Mouse (Mus musculus) hindbrain, embryonic 14.5 days (tissue): Measurements from ENCODE around the gene Ushbp1. TPM values are rescaled to one million over a fixed set of nuclear protein-coding genes. Genes with fewer than 3 reads are reported as not detected.
A peak's percentile ranks its signal among the peaks of the same experiment; 100 is the strongest.
"Not testable (repeated sequence)": the region's sequence is repeated elsewhere in the genome, so short reads cannot be mapped to it uniquely, and the experiment has no call there.

Source experiments
- ATAC-seq: fragments of 200-750 bp; cut with Nextera tagmentation; 2 replicates; pipeline ENCODE4 v1.8.0; 2017; ENCODE audit warnings: moderate number of reproducible peaks, mild to moderate bottlenecking, moderate TSS enrichment, moderate library complexity; ENCODE audit not compliant: low FRiP score
- DNase-seq: peaks from one replicate; pipeline ENCODE4 v3.0.0-alpha.2; 2015; ENCODE audit warnings: low spot score
- H3K27ac ChIP-seq: fragments of 300-500 bp; sonication (generic); 2 replicates; pipeline ENCODE4 v1.5.1; 2014; ENCODE audit warnings: mild to moderate bottlenecking, moderate library complexity
- H3K27me3 ChIP-seq: fragments of 300-500 bp; sonication (generic); 2 replicates; pipeline ENCODE4 v1.6.1; 2014; ENCODE audit warnings: mild to moderate bottlenecking, low read length, mixed read lengths; ENCODE audit not compliant: control insufficient read depth, insufficient read depth
- H3K36me3 ChIP-seq: fragments of 300-500 bp; sonication (generic); replicated peaks from 2 replicates; pipeline ENCODE4 v1.6.1; 2014; ENCODE audit not compliant: control insufficient read depth, insufficient read depth
- H3K4me1 ChIP-seq: fragments of 300-500 bp; sonication (generic); replicated peaks from 2 replicates; pipeline ENCODE4 v1.6.1; 2014; ENCODE audit warnings: antibody characterized with exemption, low read length, mixed read lengths; ENCODE audit not compliant: control insufficient read depth, insufficient read depth
- H3K4me2 ChIP-seq: fragments of 300-500 bp; sonication (generic); replicated peaks from 2 replicates; pipeline ENCODE4 v1.6.1; 2014; ENCODE audit warnings: mild to moderate bottlenecking, moderate library complexity
- H3K4me3 ChIP-seq: fragments of 300-500 bp; sonication (generic); replicated peaks from 2 replicates; pipeline ENCODE4 v1.5.1; 2014; ENCODE audit warnings: mild to moderate bottlenecking, low read length
- H3K9ac ChIP-seq: fragments of 300-500 bp; sonication (generic); 2 replicates; pipeline ENCODE4 v1.6.1; 2014
- H3K9me3 ChIP-seq: fragments of 300-500 bp; sonication (generic); 2 replicates; pipeline ENCODE4 v1.6.1; 2016; ENCODE audit warnings: low read length; ENCODE audit not compliant: control insufficient read depth
- WGBS: fragments of 180-500 bp; shearing (Covaris S2); extraction: QIAGEN DNeasy Blood & Tissue Kit; methylation state at CpG from one replicate; pipeline ENCODE4 v1.1.7; 2014; 5-methylcytosine and 5-hydroxymethylcytosine counted together
- polyA plus RNA-seq: library from polyadenylated mRNA; unstranded; fragments of >200 nt; fragmentation: Nextera tagmentation; extraction: Ambion mirVana; gene quantifications from 2 replicates; pipeline ENCODE4 v1.2.1, GENCODE M21; 2014

The Ushbp1 gene
- polyA plus RNA-seq, result 4.7 and 6.0 TPM in 2 replicates

GRCm38 (mm10) chr8:71395629-71396028, at the start of gene Ushbp1:
TSS of gene Ushbp1 (minus strand) at chr8:71395802.
- no peak for ATAC-seq
- H3K27ac ChIP-seq, result peak within 1 kb of the TSS; percentile 58
- 84% methylated on average over 9 of the region's 9 CpGs for WGBS
- peak within 1 kb of the TSS; percentile 81 for H3K4me2 ChIP-seq
- peak within 1 kb of the TSS; percentile 68 for H3K4me3 ChIP-seq
- H3K4me1 ChIP-seq, result peaks cover 11% of the 10 kb centered on the region; the same call in 1 of the 2 replicates
- no peaks in the 10 kb centered on the region for H3K27me3 ChIP-seq
- H3K9me3 ChIP-seq, result no peaks in the 10 kb centered on the region
- H3K9ac ChIP-seq, result no peak within 1 kb of the TSS; the same call in 1 of the 2 replicates
- no peak for DNase-seq
- peaks cover 16% of the 10 kb centered on the region for H3K36me3 ChIP-seq

GRCm38 (mm10) chr8:71445096-71445495, 49.5 kb upstream of the Ushbp1 start:
- no peak overlapping the region for H3K9ac ChIP-seq
- no peaks in the 10 kb centered on the region for H3K36me3 ChIP-seq
- no peaks in the 10 kb centered on the region for H3K4me1 ChIP-seq
- 91% methylated on average over 7 of the region's 7 CpGs for WGBS
- H3K9me3 ChIP-seq, result no peaks in the 10 kb centered on the region
- H3K4me3 ChIP-seq, result no peak overlapping the region
- H3K27me3 ChIP-seq, result peaks cover 6% of the 10 kb centered on the region; the same call in 1 of the 2 replicates
- no peak for ATAC-seq
- no peak for DNase-seq
- H3K27ac ChIP-seq, result no peak overlapping the region
- no peak overlapping the region for H3K4me2 ChIP-seq

DNA sequence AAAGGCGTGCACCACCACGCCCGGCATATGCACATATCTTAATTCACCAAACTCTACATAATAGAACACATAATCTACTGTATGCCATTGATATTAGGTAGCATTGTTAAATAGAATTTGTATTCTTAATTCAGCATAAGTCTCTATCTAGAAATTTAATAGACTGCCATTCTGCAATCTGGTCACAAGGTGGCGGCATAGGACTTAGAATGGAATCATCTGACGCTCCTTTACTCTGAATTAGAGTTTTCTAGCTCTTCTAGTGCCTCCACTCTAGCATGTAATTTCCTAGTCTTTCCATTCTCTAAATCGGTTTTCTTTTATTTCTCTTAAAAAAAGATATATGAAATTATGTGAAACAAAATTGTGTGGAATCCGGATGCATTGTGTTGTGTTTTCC, 45.8 kb upstream of the Ushbp1 start:
- no peaks in the 10 kb centered on the region for H3K4me1 ChIP-seq
- no peak for ATAC-seq
- H3K27ac ChIP-seq, result no peak overlapping the region
- H3K9ac ChIP-seq, result no peak overlapping the region
- H3K4me2 ChIP-seq, result no peak overlapping the region
- no peak overlapping the region for H3K4me3 ChIP-seq
- H3K36me3 ChIP-seq, result no peaks in the 10 kb centered on the region
- no peaks in the 10 kb centered on the region for H3K9me3 ChIP-seq
- peak; percentile 90 for DNase-seq
- 2% methylated on average over 7 of the region's 7 CpGs for WGBS
- H3K27me3 ChIP-seq, result peaks cover 6% of the 10 kb centered on the region; the same call in 1 of the 2 replicates

DNA sequence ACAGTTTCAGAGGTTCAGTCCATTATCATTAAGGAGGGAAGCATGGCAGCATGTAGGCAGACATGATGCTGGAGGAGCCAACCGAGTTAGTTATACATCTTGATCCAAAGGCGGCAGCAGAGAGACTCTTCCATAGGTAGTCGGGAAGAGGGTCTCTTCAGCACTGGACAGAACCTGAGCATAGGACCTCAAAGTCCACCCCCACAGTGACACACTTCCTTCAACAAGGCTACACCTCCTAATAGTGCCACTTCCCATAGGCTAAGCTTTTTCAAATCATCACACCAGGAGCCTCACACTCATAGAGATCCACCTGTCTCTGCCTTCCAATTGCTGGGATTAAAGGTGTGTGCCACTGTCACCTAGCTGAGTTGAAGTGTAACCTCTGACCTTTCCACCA, 41.4 kb upstream of the Ushbp1 start:
- WGBS, result 53% methylated on average over 3 of the region's 3 CpGs
- peaks cover 3% of the 10 kb centered on the region; the same call in 1 of the 2 replicates for H3K27me3 ChIP-seq
- no peak overlapping the region for H3K4me2 ChIP-seq
- DNase-seq (no peak), ATAC-seq (no peak)
- no peaks in the 10 kb centered on the region for H3K4me1 ChIP-seq
- H3K4me3 ChIP-seq, result no peak overlapping the region
- 0 out of 2 replicates have a peak, but pooled peaks cover 4% of the 10 kb centered on the region for H3K9me3 ChIP-seq
- H3K36me3 ChIP-seq, result no peaks in the 10 kb centered on the region
- no peak overlapping the region for H3K27ac ChIP-seq
- H3K9ac ChIP-seq, result no peak overlapping the region

- not testable (repeated sequence) for H3K9ac ChIP-seq, DNase-seq, H3K9me3 ChIP-seq, H3K4me2 ChIP-seq, H3K36me3 ChIP-seq, H3K27me3 ChIP-seq, ATAC-seq, H3K4me3 ChIP-seq, H3K4me1 ChIP-seq, H3K27ac ChIP-seq
- 88% methylated on average over 1 of the region's 1 CpGs for WGBS
These were observed 37.3 kb upstream of the Ushbp1 start for GRCm38 (mm10) chr8:71432935-71433334.

- Histone ChIP-seq H3K27ac (no peak overlapping the region), H3K4me3 (no peak overlapping the region), H3K36me3 (no peaks in the 10 kb centered on the region), H3K4me2 (no peak overlapping the region), H3K9ac (no peak overlapping the region), H3K4me1 (no peaks in the 10 kb centered on the region), H3K27me3 (no peaks in the 10 kb centered on the region), H3K9me3 (peaks cover 4% of the 10 kb centered on the region; the same call in 1 of the 2 replicates)
- DNase-seq (no peak), ATAC-seq (no peak)
These were observed 26.5 kb upstream of the Ushbp1 start for GRCm38 (mm10) chr8:71422121-71422520.

DNA sequence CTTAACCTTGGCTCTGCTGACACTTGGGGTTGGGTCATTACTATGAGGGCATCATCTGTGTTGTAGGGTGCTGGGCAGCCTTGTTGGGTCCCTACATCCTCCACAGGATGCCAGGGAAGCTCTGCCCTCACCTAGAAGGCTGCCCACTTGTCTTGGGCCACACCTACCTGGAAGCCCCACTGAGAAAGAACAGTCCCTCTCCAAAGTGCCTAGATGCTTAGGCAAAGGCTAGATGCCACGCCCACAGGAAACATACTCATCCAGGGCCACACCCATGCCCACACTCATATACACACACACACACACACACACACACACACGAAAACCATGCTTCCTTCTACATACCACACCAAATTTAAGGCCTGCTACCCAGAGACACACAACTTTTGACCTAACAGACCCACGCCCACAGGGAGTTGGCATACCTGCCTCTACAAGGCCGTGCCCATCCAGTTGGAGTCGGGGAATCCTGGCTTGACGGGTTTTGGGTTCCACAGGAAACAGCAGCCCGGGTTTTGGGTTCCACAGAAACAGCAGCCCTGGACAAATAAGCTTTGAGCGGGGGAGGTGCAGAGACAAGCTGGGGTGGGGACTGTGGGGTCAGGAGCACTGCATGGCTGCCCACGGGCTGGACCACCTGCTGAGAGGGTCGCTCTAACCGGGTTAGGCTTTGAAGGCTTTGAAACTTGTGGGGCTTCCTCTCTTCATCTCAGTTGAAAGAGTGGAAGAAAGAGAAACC, 16.1 kb upstream of the Ushbp1 start:
- no peak overlapping the region for H3K4me2 ChIP-seq
- H3K4me3 ChIP-seq, result no peak overlapping the region
- no peaks in the 10 kb centered on the region for H3K27me3 ChIP-seq
- H3K4me1 ChIP-seq, result 0 out of 2 replicates have a peak, but pooled peaks cover 3% of the 10 kb centered on the region
- H3K27ac ChIP-seq, result no peak overlapping the region
- H3K9me3 ChIP-seq, result no peaks in the 10 kb centered on the region
- WGBS, result 46% methylated on average over 11 of the region's 11 CpGs
- DNase-seq, result no peak
- H3K9ac ChIP-seq, result no peak overlapping the region
- no peaks in the 10 kb centered on the region for H3K36me3 ChIP-seq
- ATAC-seq, result no peak

DNA sequence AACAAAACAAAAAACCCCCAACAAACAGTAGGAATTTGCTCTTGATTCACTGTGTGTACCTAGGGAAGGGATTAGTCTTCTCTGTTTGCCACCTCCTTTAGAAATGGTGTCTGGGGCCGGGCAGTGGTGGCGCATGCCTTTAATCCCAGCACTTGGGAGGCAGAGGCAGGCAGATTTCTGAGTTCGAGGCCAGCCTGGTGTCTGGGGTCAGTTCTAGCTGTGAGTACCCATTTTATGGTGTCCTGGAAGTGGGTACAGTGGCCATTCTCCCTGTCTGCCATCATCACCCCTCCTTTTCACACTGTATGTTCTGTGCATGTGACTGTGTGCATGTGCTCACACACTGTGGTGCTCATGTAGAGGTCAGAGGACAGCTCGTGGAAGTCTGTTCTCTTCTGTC, 12.6 kb upstream of the Ushbp1 start:
- ATAC-seq, result no peak
- no peaks in the 10 kb centered on the region for H3K36me3 ChIP-seq
- no peak overlapping the region for H3K9ac ChIP-seq
- no peak overlapping the region for H3K4me2 ChIP-seq
- peaks cover 13% of the 10 kb centered on the region; the same call in 1 of the 2 replicates for H3K4me1 ChIP-seq
- DNase-seq, result no peak
- 96% methylated on average over 4 of the region's 4 CpGs for WGBS
- no peak overlapping the region for H3K4me3 ChIP-seq
- no peaks in the 10 kb centered on the region for H3K27me3 ChIP-seq
- H3K27ac ChIP-seq, result no peak overlapping the region
- no peaks in the 10 kb centered on the region for H3K9me3 ChIP-seq

- H3K9ac ChIP-seq, result no peak overlapping the region
- no peaks in the 10 kb centered on the region for H3K9me3 ChIP-seq
- peaks cover 13% of the 10 kb centered on the region; the same call in 1 of the 2 replicates for H3K4me1 ChIP-seq
- WGBS, result 93% methylated on average over 14 of the region's 14 CpGs
- ATAC-seq, result no peak
- H3K4me2 ChIP-seq, result no peak overlapping the region
- DNase-seq, result no peak
- H3K4me3 ChIP-seq, result no peak overlapping the region
- H3K27ac ChIP-seq, result no peak overlapping the region
- no peaks in the 10 kb centered on the region for H3K27me3 ChIP-seq
- H3K36me3 ChIP-seq, result no peaks in the 10 kb centered on the region
These were observed 11.8 kb upstream of the Ushbp1 start for GRCm38 (mm10) chr8:71407441-71407840.
